Mouse (Mus musculus) megakaryocyte progenitor cell, adult 5-6 weeks (primary cell): ENCODE results near the gene Muc3. TPM values are rescaled to one million over a fixed set of nuclear protein-coding genes. Genes with fewer than 3 reads are reported as not detected.
"Not testable (repeated sequence)": the region's sequence is repeated elsewhere in the genome, so short reads cannot be mapped to it uniquely, and the experiment has no call there.

Source experiments
- ATAC-seq: replicated peaks from 2 replicates; pipeline ENCODE4 v1.8.0; 2016; ENCODE audit warnings: mild to moderate bottlenecking, moderate TSS enrichment, inconsistent platforms; ENCODE audit not compliant: poor library complexity
- total RNA-seq, 2 experiments: library from RNA; stranded (forward) in 1 of 2; stranded (reverse) in 1 of 2; fragments of 157-497, 149-512 nt in 1 of 2; fragments of 200-1000 nt in 1 of 2; gene quantifications; 2 replicates each; pipeline versions ENCODE4 v1.2.3 to v1.2.4; 2015 to 2017

Gene Muc3
- total RNA-seq (2015) (not detected in 2 replicates), total RNA-seq (2017) (not detected in 2 replicates)

GRCm38 (mm10) chr5:137149272-137149882 is at the start of gene Muc3:
Muc3 (minus strand) TSS chr5:137149322.
- ATAC-seq = not testable (repeated sequence)

DNA sequence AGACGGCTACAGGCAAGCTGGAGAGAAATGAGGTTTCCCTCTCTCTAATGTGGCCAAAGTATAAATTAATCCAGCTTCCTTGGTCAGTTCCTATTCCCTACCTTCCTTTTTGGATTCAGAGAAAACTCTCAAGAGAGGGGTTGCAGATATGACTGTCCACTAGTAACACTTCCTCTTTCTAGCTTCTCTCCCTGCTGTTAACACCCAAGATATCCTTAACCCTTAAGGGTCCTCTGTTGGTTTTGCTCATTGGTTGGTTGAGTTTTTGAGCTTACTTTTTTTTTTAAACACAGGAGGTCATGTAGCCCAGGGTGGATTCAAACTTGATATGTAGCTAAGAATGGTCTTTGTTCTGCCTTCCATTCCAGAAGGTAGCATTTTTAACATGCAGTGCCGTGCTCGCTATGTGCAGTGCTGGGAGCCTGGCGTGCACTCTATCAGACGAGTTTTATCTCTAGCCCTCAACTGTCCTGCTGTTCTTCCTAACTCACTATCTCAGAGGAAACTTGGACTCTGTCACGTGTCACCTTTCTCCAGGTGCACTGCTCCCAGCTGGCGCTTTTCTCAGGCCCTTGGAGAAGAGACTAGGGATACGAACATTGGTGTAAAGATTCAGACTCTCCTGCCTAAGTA is 45.5 kb upstream of the Muc3 start:
- peak; percentile 76 for ATAC-seq

DNA sequence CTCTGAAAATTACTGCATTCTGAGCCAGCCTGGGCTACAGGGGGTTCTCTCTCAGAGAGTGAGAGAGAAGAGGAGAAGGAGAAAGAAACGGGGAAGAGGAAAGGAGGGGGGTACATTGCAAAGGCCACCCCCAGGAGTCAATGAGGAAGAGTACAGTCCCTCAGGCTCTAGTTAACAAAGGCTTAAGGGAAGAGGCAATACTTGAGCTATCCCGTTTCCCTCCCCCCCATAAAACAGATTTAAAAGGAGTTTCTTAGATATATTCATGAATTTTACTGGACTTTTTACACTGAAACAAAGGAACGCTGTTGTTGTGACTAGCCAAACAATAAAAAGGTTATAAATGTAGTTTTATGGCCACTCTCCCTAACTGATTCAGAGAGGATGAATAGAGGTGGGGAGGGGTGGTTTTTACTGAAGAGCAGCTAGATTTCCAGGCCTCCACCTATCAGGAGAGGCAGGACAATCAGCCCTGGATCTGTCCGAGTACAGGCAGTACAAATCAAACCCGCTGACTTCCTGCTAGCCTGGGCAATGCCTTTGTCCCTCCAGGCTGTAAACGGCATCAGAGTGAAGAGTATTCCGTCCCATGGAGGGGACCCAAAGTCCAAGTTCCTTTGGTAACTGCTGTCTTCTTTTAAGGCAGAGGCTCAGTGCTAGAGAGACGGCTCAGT is 44.3 kb upstream of the Muc3 start:
- no peak for ATAC-seq

DNA sequence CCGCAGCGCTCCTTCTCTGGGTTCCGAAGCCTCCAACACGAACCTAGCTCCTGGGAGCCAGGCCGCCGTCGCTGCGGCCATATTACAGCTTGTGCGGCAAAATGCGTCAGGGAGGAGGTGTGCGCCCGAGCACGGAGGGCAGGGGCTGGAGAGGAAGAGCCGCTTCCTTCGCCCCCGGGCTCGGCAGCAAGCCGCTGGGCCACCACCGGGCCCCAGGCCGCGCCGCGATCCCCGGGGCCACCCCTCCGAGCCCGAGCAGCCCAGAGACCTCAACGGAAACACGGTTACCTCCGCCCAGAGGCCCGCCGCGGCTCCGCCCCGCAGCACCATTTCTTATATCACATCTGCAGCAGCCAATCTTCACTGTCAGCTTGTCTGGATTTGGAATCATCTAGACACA is 40.2 kb upstream of the Muc3 start:
- ATAC-seq = peak; percentile 86

- ATAC-seq = no peak
These were observed 36.2 kb upstream of the Muc3 start for GRCm38 (mm10) chr5:137185362-137185761.

GRCm38 (mm10) chr5:137179646-137180374 is 30.7 kb upstream of the Muc3 start:
- peak; percentile 98 for ATAC-seq

- ATAC-seq = no peak
These were observed 24.8 kb upstream of the Muc3 start for GRCm38 (mm10) chr5:137173967-137174366.

DNA sequence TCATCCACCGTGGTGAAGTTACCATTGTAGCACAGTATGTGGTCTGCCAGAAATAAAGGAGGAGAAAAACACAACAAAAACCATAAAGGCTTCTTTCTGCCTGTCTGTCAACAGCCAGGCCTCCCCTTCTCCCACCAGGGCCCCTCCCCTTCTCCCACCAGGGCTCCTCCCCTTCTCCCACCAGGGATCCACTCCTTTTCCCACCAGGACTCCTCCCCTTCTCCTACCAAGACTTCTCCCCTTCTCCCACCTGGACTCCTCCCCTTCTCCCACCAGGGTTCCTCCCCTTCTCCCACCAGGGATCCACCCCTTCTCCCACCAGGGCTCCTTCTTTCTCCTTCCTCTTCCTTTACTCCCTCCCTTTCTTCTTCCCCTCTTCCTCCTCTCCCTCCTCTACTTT is 23.5 kb upstream of the Muc3 start:
- no peak for ATAC-seq

DNA sequence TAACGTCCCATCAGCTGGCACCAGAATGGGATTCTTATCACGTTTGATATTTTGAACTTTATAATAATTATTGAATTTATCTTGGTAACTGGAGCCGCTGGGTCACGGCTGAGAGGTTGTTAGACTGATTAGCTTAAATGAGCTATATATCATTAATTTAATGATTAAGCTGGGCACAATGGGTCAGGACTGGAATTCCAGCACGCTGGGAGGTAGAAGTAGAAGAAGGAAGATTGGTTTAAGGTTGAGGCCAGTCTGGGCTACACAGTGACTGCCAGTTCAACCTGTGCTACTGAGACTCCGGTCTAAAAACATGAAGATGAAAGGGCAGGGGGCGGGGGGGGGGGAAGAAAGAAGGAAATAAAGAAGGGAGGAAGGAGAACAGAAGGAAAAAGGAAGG is 22.4 kb upstream of the Muc3 start:
- no peak for ATAC-seq

DNA sequence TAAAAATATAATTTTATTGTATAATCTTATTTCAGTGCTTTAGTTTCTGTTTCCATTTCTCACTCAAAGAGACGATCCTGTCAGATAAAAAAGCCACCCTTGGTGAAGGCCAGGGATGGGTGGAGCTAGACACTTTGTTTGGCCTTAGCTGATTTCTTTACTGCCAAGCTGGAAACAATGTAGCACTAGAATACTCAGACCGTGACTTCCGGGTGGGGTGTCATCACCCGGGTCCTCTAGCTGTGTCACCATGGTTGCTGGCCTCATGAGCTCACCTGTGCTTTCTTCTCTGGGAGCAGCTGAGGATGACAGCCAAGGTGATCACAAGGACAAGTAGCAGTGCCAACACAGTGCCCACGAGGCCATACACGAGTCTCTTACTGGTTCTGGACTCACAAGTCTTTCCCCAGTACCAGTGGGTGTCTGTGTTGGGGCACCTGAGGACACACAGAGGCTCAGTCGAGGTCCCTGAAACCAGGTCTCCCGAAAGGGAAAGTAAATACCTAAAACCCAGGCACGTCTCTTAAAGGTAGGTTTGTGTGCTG is 21.8 kb upstream of the Muc3 start:
- peak; percentile 44 for ATAC-seq

GRCm38 (mm10) chr5:137167539-137167938 is 18.4 kb upstream of the Muc3 start:
- ATAC-seq = no peak

DNA sequence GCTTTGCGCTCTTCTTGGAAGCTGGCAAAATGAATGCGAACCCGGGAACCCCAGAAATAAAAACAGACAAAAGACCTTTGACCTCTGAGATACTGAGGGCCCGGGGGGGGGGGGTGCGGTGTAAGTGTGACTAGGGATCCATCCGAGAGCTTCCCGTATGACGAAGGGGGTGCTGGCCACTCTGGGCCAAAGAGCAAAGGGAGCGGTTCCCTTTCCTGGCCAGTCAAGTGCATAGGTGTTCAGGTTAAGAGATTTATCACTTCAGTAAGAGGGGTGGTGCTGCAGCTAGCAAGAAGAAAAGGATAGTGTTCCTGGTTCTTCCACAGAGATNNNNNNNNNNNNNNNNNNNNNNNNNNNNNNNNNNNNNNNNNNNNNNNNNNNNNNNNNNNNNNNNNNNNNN is 16.9 kb upstream of the Muc3 start:
- ATAC-seq = no peak

GRCm38 (mm10) chr5:137161853-137162252 is 12.7 kb upstream of the Muc3 start:
- ATAC-seq = no peak

DNA sequence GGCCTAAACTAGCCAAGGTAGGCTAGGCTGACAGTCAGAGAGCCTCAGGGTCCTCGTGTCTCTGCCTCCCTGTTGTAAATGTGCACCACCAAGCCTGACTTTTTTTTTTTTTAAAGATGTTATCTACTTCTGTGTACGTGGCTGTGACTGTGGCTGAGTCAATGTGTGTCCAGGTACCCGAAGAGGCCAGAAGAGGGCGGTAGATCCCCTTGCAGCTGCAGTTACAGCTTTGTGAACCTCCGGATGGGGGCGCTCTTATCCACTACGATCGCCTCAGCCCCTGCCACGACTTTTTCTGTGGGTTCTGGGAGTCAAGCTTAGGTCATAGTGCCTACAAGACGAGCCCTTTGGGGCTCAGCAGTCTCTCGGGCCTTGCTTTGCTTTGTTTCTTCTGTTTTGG is 10.3 kb upstream of the Muc3 start:
- peak; percentile 100 for ATAC-seq

GRCm38 (mm10) chr5:137153289-137153688 is 4.2 kb upstream of the Muc3 start:
- ATAC-seq = no peak

GRCm38 (mm10) chr5:137152623-137153022 is 3.5 kb upstream of the Muc3 start:
- peak; percentile 47 for ATAC-seq

DNA sequence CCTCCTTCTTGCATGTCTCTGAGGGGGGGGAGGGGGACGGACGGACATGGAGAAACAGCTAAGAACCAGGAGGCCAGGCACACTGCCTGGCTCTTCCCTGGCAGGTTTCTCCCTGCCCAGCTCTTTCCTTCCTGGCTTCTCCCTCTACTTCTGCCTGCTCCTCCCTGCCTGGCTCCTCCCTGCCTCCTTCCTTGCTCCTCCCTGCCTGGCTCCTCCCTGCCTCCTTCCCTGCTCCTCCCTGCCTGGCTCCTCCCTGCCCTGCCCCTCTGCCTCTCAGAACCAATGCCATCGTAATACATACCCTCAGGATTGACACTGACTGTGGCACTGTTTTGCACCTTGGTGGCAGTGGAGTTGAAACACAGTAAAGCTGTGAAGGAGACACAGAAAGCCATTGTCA is 8.3 kb downstream of the Muc3 start:
- no peak for ATAC-seq

DNA sequence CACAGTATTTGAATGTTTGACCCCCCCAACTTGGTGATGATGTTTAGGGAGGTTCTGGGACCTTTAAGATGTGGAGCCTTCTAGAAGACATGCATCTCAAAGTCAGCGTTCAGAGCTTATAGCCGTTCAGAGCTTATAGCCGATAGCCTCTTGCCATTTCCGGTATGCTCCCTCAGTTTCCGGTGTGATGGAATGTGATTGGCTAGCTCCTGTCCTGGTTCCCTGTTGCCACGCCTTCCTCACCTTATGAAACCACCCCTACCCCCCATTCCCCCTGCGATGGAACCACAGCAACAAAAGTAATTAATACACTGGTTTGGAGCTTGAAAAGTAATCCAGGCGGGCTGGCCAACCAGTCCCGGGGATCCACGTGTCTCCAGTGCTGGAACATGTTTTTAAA is 10.1 kb downstream of the Muc3 start:
- ATAC-seq = no peak

DNA sequence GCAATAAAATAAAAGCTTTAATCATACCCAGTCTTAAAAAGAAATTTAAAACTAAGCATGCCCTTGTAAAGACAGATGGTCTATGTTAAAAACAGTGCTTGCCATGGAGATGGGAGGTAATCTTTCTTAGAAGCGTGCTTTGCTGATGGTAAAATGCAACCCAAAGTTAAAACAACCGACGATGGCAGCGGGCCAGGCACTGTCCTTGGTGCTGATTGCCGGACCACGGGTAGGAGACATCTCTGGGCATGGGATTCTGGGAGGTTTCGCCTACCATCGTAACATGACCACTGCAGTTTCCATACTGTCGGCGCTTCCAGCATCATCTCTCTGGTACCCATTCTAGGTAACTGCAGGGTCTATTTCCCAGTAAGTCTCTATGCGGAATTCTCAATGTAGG is 14.2 kb downstream of the Muc3 start:
- 0 out of 2 replicates have a peak, but pooled peaks have one; percentile 44 for ATAC-seq

DNA sequence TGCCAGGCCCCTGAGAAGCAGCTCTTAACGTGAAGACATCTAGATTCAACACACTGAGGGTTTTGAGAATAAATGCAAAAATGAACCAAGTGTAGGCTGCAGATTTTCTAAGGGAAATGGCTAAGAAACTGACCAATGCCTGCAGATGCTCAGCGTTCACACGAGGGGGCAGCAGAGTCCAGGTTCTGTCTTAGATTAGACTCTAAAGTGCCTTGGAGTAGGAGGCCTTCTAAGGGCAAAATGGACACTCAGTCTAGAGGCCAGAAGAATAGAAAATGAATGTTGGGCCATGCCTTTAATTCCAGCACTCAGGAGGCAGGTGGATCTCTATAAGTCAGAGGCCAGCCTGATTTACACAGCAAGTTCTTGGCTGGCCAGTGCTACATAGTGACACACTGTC is 17.6 kb downstream of the Muc3 start:
- ATAC-seq = peak; percentile 92

DNA sequence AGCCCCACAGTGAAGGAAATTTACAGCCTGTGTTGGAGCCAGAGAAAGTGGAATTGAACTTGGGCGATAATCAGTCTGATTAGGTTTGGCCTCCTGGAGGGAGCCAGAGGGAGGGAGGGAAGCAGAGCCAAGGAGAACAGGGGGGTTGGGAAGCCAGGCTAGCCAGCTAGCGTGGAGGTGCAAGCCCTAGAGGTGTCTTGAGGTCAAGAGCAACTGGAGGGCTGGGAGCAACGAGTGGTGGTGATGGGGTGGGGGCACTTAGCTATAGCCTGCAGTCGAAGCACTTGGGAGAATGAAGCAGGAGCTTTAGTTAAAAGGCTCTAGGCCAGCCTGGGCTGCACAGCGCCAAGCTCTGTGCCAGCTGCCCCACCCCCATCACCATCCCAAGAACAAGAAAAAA is 19.8 kb downstream of the Muc3 start:
- no peak for ATAC-seq
